Mouse (Mus musculus): Measurements from ENCODE around the gene Rabgap1.

DNA sequence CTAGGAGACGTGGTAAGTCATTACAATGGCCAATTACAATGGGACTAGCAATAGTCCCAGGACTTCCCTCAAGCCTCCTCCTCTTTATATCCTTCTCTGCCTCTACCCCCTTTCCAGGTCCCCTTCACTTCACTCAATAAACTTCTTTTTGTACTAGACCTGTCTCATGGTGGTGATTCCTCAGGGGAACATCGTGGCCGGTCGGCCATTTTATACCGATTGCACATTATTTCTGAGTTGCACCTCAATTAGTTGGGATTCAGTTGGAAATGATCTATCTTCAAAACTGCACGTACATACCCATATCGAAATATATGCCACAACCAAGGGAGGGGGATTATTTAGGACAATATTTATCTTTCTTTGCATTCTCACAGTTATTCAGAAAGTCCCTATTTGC lies 11.5 kb upstream of the Rabgap1 start:
- TF ChIP-seq USF1 (IDR thresholded peaks at IDR 0.05; ENCODE audit: low read depth): no peak
- TF ChIP-seq POLR2A (IDR thresholded peaks at IDR 0.05; ENCODE audit: insufficient read length, low read depth): no peak
- TF ChIP-seq REST (IDR thresholded peaks at IDR 0.05; ENCODE audit: insufficient read depth, insufficient read length): no peak
- TF ChIP-seq MYOD1 (IDR thresholded peaks at IDR 0.05; ENCODE audit: control insufficient read depth in 1 of 3, insufficient read length in 2 of 3, low read depth in 2 of 3): no peak
- TF ChIP-seq CEBPB (IDR thresholded peaks at IDR 0.05; ENCODE audit: insufficient read depth, poor library complexity, severe bottlenecking): no peak

Data from myocyte (in vitro differentiated cells).